Mouse (Mus musculus) erythroblast, embryonic 14.5 days (primary cell): ENCODE results near the gene Mymx. TPM values are rescaled to one million over a fixed set of nuclear protein-coding genes. Genes with fewer than 3 reads are reported as not detected.

Source experiments
- H3K27me3 ChIP-seq: 2 replicates; pipeline ENCODE4 v1.6.1; 2012; ENCODE audit warnings: inconsistent platforms; ENCODE audit not compliant: control insufficient read depth
- H3K36me3 ChIP-seq: 2 replicates; pipeline ENCODE4 v1.6.1; 2012; ENCODE audit warnings: mild to moderate bottlenecking, inconsistent platforms; ENCODE audit not compliant: control insufficient read depth
- H3K4me1 ChIP-seq: 2 replicates; pipeline ENCODE4 v1.6.1; 2012; ENCODE audit warnings: inconsistent platforms; ENCODE audit not compliant: control insufficient read depth
- H3K4me3 ChIP-seq: replicated peaks from 2 replicates; pipeline ENCODE3; 2012; ENCODE audit warnings: moderate library complexity, mild to moderate bottlenecking, inconsistent platforms
- H3K9me3 ChIP-seq: 2 replicates; pipeline ENCODE4 v1.6.1; 2012; ENCODE audit warnings: low read length, inconsistent platforms, mixed read lengths; ENCODE audit not compliant: control insufficient read depth
- GATA1 ChIP-seq: IDR thresholded peaks from 2 replicates; pipeline ENCODE4 v1.6.1; 2012; ENCODE audit warnings: low read length, inconsistent platforms, mixed read lengths
- TAL1 ChIP-seq: IDR thresholded peaks from 3 replicates; pipeline ENCODE4 v1.6.1; 2012; ENCODE audit warnings: low read length, inconsistent platforms, mixed read lengths
- polyA plus RNA-seq: library from polyadenylated mRNA; stranded (reverse); fragments of >175 nt; gene quantifications from 2 replicates; pipeline ENCODE4 v1.2.3, GENCODE M21; 2012

Mymx gene
- polyA plus RNA-seq, 1 experiment = 0.44 TPM

- TF ChIP-seq GATA1 = no peak
- TF ChIP-seq TAL1 = no peak
Observed at GRCm38 (mm10) chr17:45568990-45569389, 32.9 kb downstream of the Mymx start.

GRCm38 (mm10) chr17:45567162-45567601 is 34.7 kb downstream of the Mymx start:
- TF ChIP-seq GATA1 = no peak
- TF ChIP-seq TAL1 = no peak
- H3K27me3 ChIP-seq = no peaks in the 10 kb centered on the region
- H3K9me3 ChIP-seq = no peaks in the 10 kb centered on the region
- peaks cover 55% of the 10 kb centered on the region for H3K4me1 ChIP-seq
- peaks cover 66% of the 10 kb centered on the region for H3K36me3 ChIP-seq
- no peak overlapping the region for H3K4me3 ChIP-seq

More at GRCm38 (mm10) chr17:45568990-45569389, 32.9 kb downstream of the Mymx start:
- Histone ChIP-seq H3K27me3 (no peaks in the 10 kb centered on the region), H3K9me3 (no peaks in the 10 kb centered on the region), H3K36me3 (peaks cover 66% of the 10 kb centered on the region), H3K4me3 (no peak overlapping the region), H3K4me1 (peaks cover 63% of the 10 kb centered on the region)

- no peaks in the 10 kb centered on the region for H3K9me3 ChIP-seq
- no peak for TF ChIP-seq TAL1
- no peak for TF ChIP-seq GATA1
- peaks cover 50% of the 10 kb centered on the region for H3K4me1 ChIP-seq
- H3K36me3 ChIP-seq = peaks cover 64% of the 10 kb centered on the region
- H3K27me3 ChIP-seq = no peaks in the 10 kb centered on the region
- no peak overlapping the region for H3K4me3 ChIP-seq
Observed at GRCm38 (mm10) chr17:45566360-45567161, 35.3 kb downstream of the Mymx start.

GRCm38 (mm10) chr17:45566031-45566359 is 35.9 kb downstream of the Mymx start:
- Histone ChIP-seq H3K27me3 (no peaks in the 10 kb centered on the region), H3K9me3 (no peaks in the 10 kb centered on the region), H3K4me1 (peaks cover 48% of the 10 kb centered on the region), H3K4me3 (no peak overlapping the region), H3K36me3 (peaks cover 58% of the 10 kb centered on the region)
- TF ChIP-seq GATA1 (no peak), TAL1 (no peak)

GRCm38 (mm10) chr17:45565103-45565502 is 36.8 kb downstream of the Mymx start:
- Histone ChIP-seq H3K4me1 (peaks cover 44% of the 10 kb centered on the region), H3K27me3 (peaks cover 3% of the 10 kb centered on the region; the same call in 1 of the 2 replicates), H3K4me3 (peak overlapping the region; percentile 88), H3K36me3 (peaks cover 50% of the 10 kb centered on the region), H3K9me3 (no peaks in the 10 kb centered on the region)
- no peak for TF ChIP-seq TAL1
- TF ChIP-seq GATA1 = no peak

GRCm38 (mm10) chr17:45564531-45565084 is 37.3 kb downstream of the Mymx start:
- Histone ChIP-seq H3K9me3 (no peaks in the 10 kb centered on the region), H3K4me3 (peak overlapping the region; percentile 88), H3K27me3 (peaks cover 3% of the 10 kb centered on the region; the same call in 1 of the 2 replicates), H3K4me1 (peaks cover 40% of the 10 kb centered on the region), H3K36me3 (peaks cover 45% of the 10 kb centered on the region)
- TF ChIP-seq GATA1 (no peak), TAL1 (no peak)

GRCm38 (mm10) chr17:45563655-45564530 is 38.0 kb downstream of the Mymx start, which contains the start of gene Slc35b2:
Slc35b2 (plus strand) TSS chr17:45563874.
- Histone ChIP-seq H3K36me3 (peaks cover 37% of the 10 kb centered on the region), H3K9me3 (no peaks in the 10 kb centered on the region), H3K27me3 (peaks cover 6% of the 10 kb centered on the region; the same call in 1 of the 2 replicates), H3K4me3 (peak within 1 kb of the TSS; percentile 88), H3K4me1 (peaks cover 40% of the 10 kb centered on the region)
- TF ChIP-seq TAL1 (no peak), GATA1 (no peak)

GRCm38 (mm10) chr17:45563216-45563615 is 38.7 kb downstream of the Mymx start:
- H3K4me1 ChIP-seq = peaks cover 37% of the 10 kb centered on the region
- TF ChIP-seq TAL1 (no peak), GATA1 (no peak)
- peaks cover 31% of the 10 kb centered on the region for H3K36me3 ChIP-seq
- peak overlapping the region; percentile 88 for H3K4me3 ChIP-seq
- peaks cover 8% of the 10 kb centered on the region for H3K27me3 ChIP-seq
- H3K9me3 ChIP-seq = no peaks in the 10 kb centered on the region
